In the genomic region with DNA sequence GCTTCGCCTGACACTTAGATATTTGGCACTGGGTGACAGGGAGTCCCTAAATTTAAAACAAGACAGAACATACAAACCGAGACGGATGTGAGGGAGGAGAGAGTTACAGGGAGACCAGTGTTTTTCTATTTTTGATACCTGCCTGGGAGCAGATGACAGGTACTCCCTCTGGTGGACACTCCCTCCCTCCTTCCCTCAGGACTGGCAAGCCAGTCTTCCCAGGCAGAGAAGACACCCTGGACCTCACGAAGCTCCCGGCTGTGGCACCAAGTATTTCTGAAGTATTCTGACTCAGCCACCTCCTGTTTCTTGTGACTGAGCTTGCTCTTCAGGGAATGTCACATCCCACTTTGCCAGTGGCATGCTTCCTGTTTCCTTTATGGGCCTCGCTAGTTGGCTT, we compare ENCODE assay signal across 10 mouse cellular contexts. TPM values are rescaled to one million over a fixed set of nuclear protein-coding genes. Genes with fewer than 3 reads are reported as not detected.
DNase-seq lines count a peak whose midpoint lies in the region; ATAC-seq and TF ChIP-seq lines count a peak whose summit lies in the region.
"Had no signal": no experiment of that assay in that cellular context is flagged by ENCODE, and none has a peak within 500 bp of the region (broad histone marks: within the 10 kb centered on the region; RNA-seq: fewer than 3 reads in every experiment).

No protein-coding gene starts in this region.

- peaks cover 42% of the 10 kb centered on the region for H3K36me3 ChIP-seq in heart, embryonic 10.5 days
- H3K36me3 ChIP-seq in heart, embryonic 11.5 days (ENCODE audit: control insufficient read depth, insufficient read depth, low read length) = peaks cover 7% of the 10 kb centered on the region
- peaks cover 41% of the 10 kb centered on the region for H3K36me3 ChIP-seq in lung, embryonic 14.5 days (ENCODE audit: insufficient read depth)

- no peak for DNase-seq in heart, embryonic 10.5 days (ENCODE audit: low spot score)
- DNase-seq in lung, embryonic 14.5 days = peak; percentile 37
- no peak for DNase-seq in lung, postnatal 14 days
- peak; percentile 47 for DNase-seq in cerebellum, adult 11 months
- DNase-seq in lung, postnatal 25 days (ENCODE audit: low spot score) = peak; percentile 20
- DNase-seq in embryo, embryonic 10.5 days (ENCODE audit: low spot score) = no peak
- DNase-seq in yolk sac, embryonic 10.5 days (ENCODE audit: low spot score) = no peak
- DNase-seq: liver, embryonic 13.5 days had no signal

- TF ChIP-seq CTCF in lung, embryonic 14.5 days (IDR thresholded peaks at IDR 0.05; ENCODE audit: low read depth) = peak; percentile 59

- no peak overlapping the region for H3K4me2 ChIP-seq in heart, embryonic 11.5 days
- H3K4me2 ChIP-seq in lung, embryonic 14.5 days = no peak overlapping the region
- H3K4me2 ChIP-seq: liver, embryonic 13.5 days; neural tube, embryonic 12.5 days had no signal

- 51% methylated on average over 6 of the region's 6 CpGs for WGBS in heart, embryonic 10.5 days
- 46% methylated on average over 6 of the region's 6 CpGs for WGBS in heart, embryonic 11.5 days (ENCODE audit: insufficient replicate concordance)
- WGBS in lung, embryonic 14.5 days = 61% methylated on average over 6 of the region's 6 CpGs

- no peak overlapping the region for H3K9ac ChIP-seq in heart, embryonic 11.5 days (ENCODE audit: low read depth, low read length)
- no peak overlapping the region for H3K9ac ChIP-seq in lung, embryonic 14.5 days
- H3K9ac ChIP-seq: liver, embryonic 13.5 days; neural tube, embryonic 12.5 days had no signal

- no peaks in the 10 kb centered on the region for H3K27me3 ChIP-seq in heart, embryonic 10.5 days (ENCODE audit: insufficient read depth, poor library complexity, severe bottlenecking)
- H3K27me3 ChIP-seq in heart, embryonic 11.5 days (ENCODE audit: control insufficient read depth, insufficient read depth, low read length) = no peaks in the 10 kb centered on the region
- no peaks in the 10 kb centered on the region for H3K27me3 ChIP-seq in lung, embryonic 14.5 days (ENCODE audit: insufficient read depth, low read length)
- H3K27me3 ChIP-seq: liver, embryonic 13.5 days; neural tube, embryonic 12.5 days had no signal

- H3K4me3 ChIP-seq in heart, embryonic 10.5 days = no peak overlapping the region
- H3K4me3 ChIP-seq in heart, embryonic 11.5 days (ENCODE audit: low read depth, low read length) = no peak overlapping the region
- H3K4me3 ChIP-seq in lung, embryonic 14.5 days (ENCODE audit: low read depth, low read length) = no peak overlapping the region
- H3K4me3 ChIP-seq: liver, embryonic 13.5 days; neural tube, embryonic 12.5 days had no signal

- H3K27ac ChIP-seq in heart, embryonic 10.5 days = peak overlapping the region; percentile 29; the same call in 1 of the 2 replicates
- no peak overlapping the region for H3K27ac ChIP-seq in heart, embryonic 11.5 days (ENCODE audit: low read depth, low read length)
- no peak overlapping the region for H3K27ac ChIP-seq in lung, embryonic 14.5 days (ENCODE audit: low read depth)
- H3K27ac ChIP-seq: liver, embryonic 13.5 days; neural tube, embryonic 12.5 days had no signal

- no peak for ATAC-seq in heart, embryonic 11.5 days (replicated peaks; ENCODE audit: insufficient number of reproducible peaks, low FRiP score, low TSS enrichment)
- no peak for ATAC-seq in lung, embryonic 14.5 days (ENCODE audit: insufficient read depth)

- H3K4me1 ChIP-seq in heart, embryonic 10.5 days = peaks cover 48% of the 10 kb centered on the region
- H3K4me1 ChIP-seq in heart, embryonic 11.5 days (ENCODE audit: control insufficient read depth, insufficient read depth, low read length) = peaks cover 45% of the 10 kb centered on the region
- H3K4me1 ChIP-seq in lung, embryonic 14.5 days (ENCODE audit: insufficient read depth) = no peaks in the 10 kb centered on the region; the same call in 1 of the 2 replicates
- H3K4me1 ChIP-seq: liver, embryonic 13.5 days had no signal

- H3K9me3 ChIP-seq in heart, embryonic 10.5 days = no peaks in the 10 kb centered on the region
- H3K9me3 ChIP-seq in heart, embryonic 11.5 days (replicated peaks; ENCODE audit: control insufficient read depth, low read length) = no peaks in the 10 kb centered on the region
- no peaks in the 10 kb centered on the region for H3K9me3 ChIP-seq in lung, embryonic 14.5 days (ENCODE audit: low read depth, low read length)
- H3K9me3 ChIP-seq: liver, embryonic 13.5 days; neural tube, embryonic 12.5 days had no signal

RNA-seq across cellular contexts. Expression of gene Mrln, which starts 38.6 kb away (rescaled TPM):
- polyA plus RNA-seq in heart, embryonic 10.5 days (2016; fragmentation: Nextera tagmentation; extraction: Ambion mirVana) = 0.63 and 1.2 TPM in 2 replicates
- 0.49 and 0.77 TPM in 2 replicates for polyA plus RNA-seq in heart, embryonic 11.5 days (2014; fragmentation: Nextera tagmentation; extraction: Ambion mirVana)
- 0.50 TPM in 1 of 2 replicates, not detected in the other for polyA plus RNA-seq in lung, embryonic 14.5 days (2014; fragmentation: Nextera tagmentation; extraction: Ambion mirVana)

Comparison
In these comparisons a context has a peak if more than half of its experiments do, and no peak if none do; other contexts are left out.
1. DNase-seq: peak in lung, embryonic 14.5 days (single experiment), cerebellum, adult 11 months (single experiment) and lung, postnatal 25 days (single experiment); none in heart, embryonic 10.5 days (single experiment), lung, postnatal 14 days (single experiment), embryo, embryonic 10.5 days (single experiment) and yolk sac, embryonic 10.5 days (single experiment).